ENCODE assay signal across 10 mouse cellular contexts in the genomic region with DNA sequence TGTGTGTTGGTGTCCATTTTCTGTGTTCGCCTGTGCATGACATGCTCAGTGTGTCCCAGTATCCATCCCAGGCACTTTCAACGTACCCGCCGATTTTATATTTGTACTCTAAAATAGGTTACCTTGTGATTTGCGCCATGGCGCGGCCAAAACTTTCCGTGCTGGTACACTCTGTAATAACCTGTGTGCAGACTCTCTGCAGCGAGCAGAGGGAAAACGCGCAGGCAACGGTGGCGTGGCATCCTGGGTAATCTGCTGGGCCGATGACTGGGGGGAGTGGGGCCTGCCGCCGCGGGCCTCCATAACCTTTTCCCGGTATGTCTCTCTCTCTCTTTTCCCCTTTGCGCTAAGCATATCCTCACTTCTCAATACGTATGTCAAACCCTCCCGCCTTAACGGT. TPM values are rescaled to one million over a fixed set of nuclear protein-coding genes. Genes with fewer than 3 reads are reported as not detected.
DNase-seq lines count a peak whose midpoint lies in the region; ATAC-seq and TF ChIP-seq lines count a peak whose summit lies in the region.
"Had no signal": no experiment of that assay in that cellular context is flagged by ENCODE, and none has a peak within 500 bp of the region (broad histone marks: within the 10 kb centered on the region; RNA-seq: fewer than 3 reads in every experiment).

No protein-coding gene starts in this region.

- intact Hi-C loops in left cerebral cortex, adult 2 months (cut with DNase I) = no loop called here

- H3K27me3 ChIP-seq in lung, embryonic 16.5 days (ENCODE audit: control insufficient read depth, insufficient read depth, low read depth, low read length) = peaks cover 29% of the 10 kb centered on the region
- H3K27me3 ChIP-seq in forebrain, embryonic 14.5 days (replicated peaks; ENCODE audit: control insufficient read depth, insufficient read depth, low read length) = peaks cover 37% of the 10 kb centered on the region
- H3K27me3 ChIP-seq in limb, embryonic 12.5 days = peaks cover 47% of the 10 kb centered on the region
- peaks cover 39% of the 10 kb centered on the region for H3K27me3 ChIP-seq in stomach, embryonic 15.5 days (replicated peaks)

- H3K36me3 ChIP-seq in lung, embryonic 16.5 days (ENCODE audit: control insufficient read depth, insufficient read depth, low read length) = peaks cover 12% of the 10 kb centered on the region
- no peaks in the 10 kb centered on the region for H3K36me3 ChIP-seq in forebrain, embryonic 14.5 days (ENCODE audit: control insufficient read depth, insufficient read depth, low read length)
- H3K36me3 ChIP-seq in limb, embryonic 12.5 days = peaks cover 29% of the 10 kb centered on the region; the same call in 1 of the 2 replicates
- H3K36me3 ChIP-seq in stomach, embryonic 15.5 days = no peaks in the 10 kb centered on the region

- H3K4me3 ChIP-seq in lung, embryonic 16.5 days (ENCODE audit: low read length) = peak overlapping the region; percentile 40
- H3K4me3 ChIP-seq in forebrain, embryonic 14.5 days (ENCODE audit: low read depth, low read length) = peak overlapping the region; percentile 8
- H3K4me3 ChIP-seq in limb, embryonic 12.5 days (replicated peaks) = peak overlapping the region; percentile 39
- peak overlapping the region; percentile 34 for H3K4me3 ChIP-seq in stomach, embryonic 15.5 days (replicated peaks)
- no peak overlapping the region for H3K4me3 ChIP-seq in left cerebral cortex, adult 2 months

- no peak for TF ChIP-seq CTCF in left cerebral cortex, adult 2 months (IDR thresholded peaks at IDR 0.05)

- H3K9ac ChIP-seq in lung, embryonic 16.5 days (ENCODE audit: low read length) = peak overlapping the region; percentile 3
- H3K9ac ChIP-seq in forebrain, embryonic 14.5 days (ENCODE audit: low read length) = no peak overlapping the region
- no peak overlapping the region; the same call in 1 of the 2 replicates for H3K9ac ChIP-seq in limb, embryonic 12.5 days (replicated peaks)
- H3K9ac ChIP-seq in stomach, embryonic 15.5 days = no peak overlapping the region

- peaks cover 52% of the 10 kb centered on the region for H3K9me3 ChIP-seq in lung, embryonic 16.5 days (ENCODE audit: control insufficient read depth, low read length)
- H3K9me3 ChIP-seq in forebrain, embryonic 14.5 days (replicated peaks; ENCODE audit: control insufficient read depth, low read length) = peaks cover 39% of the 10 kb centered on the region
- H3K9me3 ChIP-seq in limb, embryonic 12.5 days = peaks cover 54% of the 10 kb centered on the region
- peaks cover 17% of the 10 kb centered on the region; the same call in 1 of the 2 replicates for H3K9me3 ChIP-seq in stomach, embryonic 15.5 days

- H3K27ac ChIP-seq in lung, embryonic 16.5 days (ENCODE audit: low read length) = no peak overlapping the region
- H3K27ac ChIP-seq in forebrain, embryonic 14.5 days (ENCODE audit: low read depth, low read length) = no peak overlapping the region
- H3K27ac ChIP-seq in limb, embryonic 12.5 days = no peak overlapping the region
- no peak overlapping the region for H3K27ac ChIP-seq in stomach, embryonic 15.5 days
- no peak overlapping the region for H3K27ac ChIP-seq in left cerebral cortex, adult 2 months

- no peak for ATAC-seq in lung, embryonic 16.5 days (ENCODE audit: low read depth)
- ATAC-seq in forebrain, embryonic 14.5 days = no peak
- no peak for ATAC-seq in limb, embryonic 12.5 days (ENCODE audit: insufficient number of reproducible peaks, insufficient read depth, low FRiP score, low TSS enrichment, low read depth)
- no peak for ATAC-seq in stomach, embryonic 15.5 days (ENCODE audit: insufficient read depth, low FRiP score, low read depth)

- peak overlapping the region; percentile 39 for H3K4me2 ChIP-seq in lung, embryonic 16.5 days (ENCODE audit: low read depth, low read length)
- H3K4me2 ChIP-seq in forebrain, embryonic 14.5 days (ENCODE audit: low read length) = peak overlapping the region; percentile 32
- H3K4me2 ChIP-seq in limb, embryonic 12.5 days = peak overlapping the region; percentile 64
- H3K4me2 ChIP-seq in stomach, embryonic 15.5 days = peak overlapping the region; percentile 50

- no peak for DNase-seq in lung, postnatal 25 days (ENCODE audit: low spot score)
- no peak for DNase-seq in forebrain, embryonic 14.5 days (ENCODE audit: low spot score)
- no peak for DNase-seq in left cerebral cortex, adult 2 months (ENCODE audit: extremely low spot score in 1 of 2, low spot score in 2 of 2)
- DNase-seq in urinary bladder, adult 2 months (ENCODE audit: low spot score) = no peak
- DNase-seq: cerebellum, adult 9-11 months; gastrocnemius, postnatal 25 days; retina, postnatal 1 day had no signal

- H3K4me1 ChIP-seq in lung, embryonic 16.5 days (replicated peaks; ENCODE audit: control insufficient read depth, insufficient read depth, low read length) = peaks cover 11% of the 10 kb centered on the region
- H3K4me1 ChIP-seq in forebrain, embryonic 14.5 days (ENCODE audit: control insufficient read depth, insufficient read depth, low read length) = peaks cover 2% of the 10 kb centered on the region; the same call in 1 of the 2 replicates
- peaks cover 28% of the 10 kb centered on the region for H3K4me1 ChIP-seq in limb, embryonic 12.5 days (replicated peaks)
- peaks cover 21% of the 10 kb centered on the region for H3K4me1 ChIP-seq in stomach, embryonic 15.5 days

- WGBS in lung, embryonic 16.5 days = 58% methylated on average over 22 of the region's 22 CpGs
- 53% methylated on average over 22 of the region's 22 CpGs for WGBS in forebrain, embryonic 14.5 days
- 51% methylated on average over 22 of the region's 22 CpGs for WGBS in limb, embryonic 12.5 days
- WGBS in stomach, embryonic 15.5 days = 52% methylated on average over 22 of the region's 22 CpGs

RNA-seq across cellular contexts. Expression of a gene that starts 16.5 kb away (rescaled TPM):
- polyA plus RNA-seq in lung, embryonic 16.5 days (2015; fragmentation: Nextera tagmentation; extraction: Ambion mirVana) = 1,083 and 1,573 TPM in 2 replicates
- polyA plus RNA-seq in forebrain, embryonic 14.5 days (2014; fragmentation: Nextera tagmentation; extraction: Ambion mirVana) = 966 and 1,076 TPM in 2 replicates
- 1,822 and 1,905 TPM in 2 replicates for polyA plus RNA-seq in limb, embryonic 12.5 days (2016; fragmentation: Nextera tagmentation; extraction: Ambion mirVana)
- polyA plus RNA-seq in stomach, embryonic 15.5 days (2015; fragmentation: Nextera tagmentation; extraction: Ambion mirVana) = 1,615 and 1,630 TPM in 2 replicates
- total RNA-seq in left cerebral cortex, adult 2 months (2021) = 1,000 to 10,000 TPM; 1,778 to 1,853 TPM
- polyA plus RNA-seq in urinary bladder, adult 2 months (2012; rRNA removed) = 1,052 and 1,187 TPM in 2 replicates

RNA-seq across cellular contexts. Expression of a gene that starts 45.8 kb away (rescaled TPM):
- 16.9 and 55.8 TPM in 2 replicates for polyA plus RNA-seq in lung, embryonic 16.5 days (2015; fragmentation: Nextera tagmentation; extraction: Ambion mirVana)
- 5.9 and 6.3 TPM in 2 replicates for polyA plus RNA-seq in forebrain, embryonic 14.5 days (2014; fragmentation: Nextera tagmentation; extraction: Ambion mirVana)
- polyA plus RNA-seq in limb, embryonic 12.5 days (2016; fragmentation: Nextera tagmentation; extraction: Ambion mirVana) = 19.9 and 22.9 TPM in 2 replicates
- 37.5 and 62.9 TPM in 2 replicates for polyA plus RNA-seq in stomach, embryonic 15.5 days (2015; fragmentation: Nextera tagmentation; extraction: Ambion mirVana)
- total RNA-seq in left cerebral cortex, adult 2 months (2021) = 1 to 10 TPM; 2.3 to 2.8 TPM
- 0.09 TPM in 1 of 2 replicates, not detected in the other for polyA plus RNA-seq in urinary bladder, adult 2 months (2012; rRNA removed)
